Mouse (Mus musculus): ENCODE measurements around the gene Grin2c. TPM values are rescaled to one million over a fixed set of nuclear protein-coding genes. Genes with fewer than 3 reads are reported as not detected.

The Grin2c gene
- polyA plus RNA-seq, 1 experiment from 2014 or later = not detected

DNA sequence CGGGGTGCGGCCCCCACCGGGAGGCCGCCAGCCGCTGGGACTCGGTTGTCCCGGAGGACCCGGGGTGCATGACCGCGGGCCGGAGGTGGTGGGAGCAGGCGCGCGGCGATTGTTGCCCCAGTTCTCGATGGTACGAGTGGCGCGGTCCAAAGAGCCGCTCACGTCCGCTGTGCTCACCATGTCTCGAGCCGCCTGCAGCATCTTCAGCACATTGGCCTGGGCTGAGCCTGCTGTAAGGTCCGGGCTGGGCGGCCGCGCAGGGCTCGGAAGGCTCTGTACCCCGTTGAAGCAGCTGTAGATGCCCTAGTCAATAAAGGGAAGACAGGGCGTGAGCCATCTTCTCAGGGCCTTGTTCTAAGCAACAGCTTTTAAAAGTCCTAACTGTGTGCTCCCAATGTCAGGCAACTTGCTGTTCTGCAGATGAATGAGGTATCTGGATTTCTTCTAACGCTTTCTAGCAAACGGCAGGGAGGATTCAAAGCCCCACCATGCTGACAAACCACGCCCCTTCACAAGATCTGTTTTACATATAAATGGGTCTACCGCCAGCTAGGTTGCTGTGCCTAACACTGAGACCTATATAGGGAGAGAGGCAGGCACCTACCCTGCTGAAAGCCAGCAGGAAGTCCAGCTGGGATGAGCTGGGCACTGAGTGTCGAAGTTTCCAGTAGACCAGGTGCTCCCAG, 16.5 kb downstream of the Grin2c start:
- Histone ChIP-seq H3K4me3 (ENCODE audit: low read depth, low read length) (peak overlapping the region; percentile 42), H3K4me2 (ENCODE audit: low read depth, low read length) (peak overlapping the region; percentile 78), H3K9ac (ENCODE audit: low read depth, low read length) (peak overlapping the region; percentile 45), H3K4me1 (ENCODE audit: control insufficient read depth, insufficient read depth, low read length) (peaks cover 8% of the 10 kb centered on the region; the same call in 1 of the 2 replicates), H3K27me3 (replicated peaks; ENCODE audit: control insufficient read depth, insufficient read depth, low read length) (peaks cover 77% of the 10 kb centered on the region), H3K27ac (replicated peaks; ENCODE audit: low read depth, low read length) (no peak overlapping the region), H3K36me3 (ENCODE audit: control insufficient read depth, insufficient read depth, low read length) (no peaks in the 10 kb centered on the region), H3K9me3 (ENCODE audit: control insufficient read depth, low read length) (no peaks in the 10 kb centered on the region)
- WGBS = 3% methylated on average over 22 of the region's 36 CpGs
- ATAC-seq (ENCODE audit: low read depth) (no peak), DNase-seq (ENCODE audit: low spot score) (no peak)

DNA sequence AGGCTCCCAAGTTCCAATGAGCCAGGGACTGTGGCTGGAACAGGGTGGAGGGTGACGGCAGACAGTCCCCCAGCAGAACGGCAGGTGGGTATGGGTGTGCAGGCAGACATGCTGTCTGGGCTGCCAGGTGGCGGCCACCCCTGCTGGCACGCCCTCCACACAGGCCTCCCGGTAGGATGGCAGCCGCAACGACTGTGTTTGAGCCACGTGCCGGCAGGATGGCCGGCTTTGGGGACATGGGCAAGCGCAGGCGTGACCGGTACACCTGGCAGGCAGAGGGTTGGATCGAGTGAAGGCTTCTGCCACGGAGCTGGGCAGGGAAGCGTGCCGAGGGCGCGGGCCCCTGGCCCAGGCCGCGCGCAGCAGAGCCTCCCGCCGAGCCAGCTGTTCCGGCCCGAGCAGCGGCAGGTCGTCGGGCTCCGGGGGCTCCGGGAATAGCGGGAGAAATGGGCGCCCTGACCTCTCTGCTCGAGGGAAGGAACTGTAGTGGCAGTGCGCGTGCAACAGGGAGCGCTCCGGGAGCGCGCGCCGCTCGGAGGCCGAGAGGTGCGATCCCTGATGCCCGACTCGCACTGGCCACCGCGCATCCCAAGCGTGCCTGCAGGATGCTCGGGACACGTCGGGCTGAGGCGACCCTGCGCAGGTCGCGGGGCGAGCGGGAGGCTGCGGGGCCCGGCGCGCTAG, 17.2 kb downstream of the Grin2c start:
- H3K9ac ChIP-seq (ENCODE audit: low read depth, low read length) = peak overlapping the region; percentile 45

DNA sequence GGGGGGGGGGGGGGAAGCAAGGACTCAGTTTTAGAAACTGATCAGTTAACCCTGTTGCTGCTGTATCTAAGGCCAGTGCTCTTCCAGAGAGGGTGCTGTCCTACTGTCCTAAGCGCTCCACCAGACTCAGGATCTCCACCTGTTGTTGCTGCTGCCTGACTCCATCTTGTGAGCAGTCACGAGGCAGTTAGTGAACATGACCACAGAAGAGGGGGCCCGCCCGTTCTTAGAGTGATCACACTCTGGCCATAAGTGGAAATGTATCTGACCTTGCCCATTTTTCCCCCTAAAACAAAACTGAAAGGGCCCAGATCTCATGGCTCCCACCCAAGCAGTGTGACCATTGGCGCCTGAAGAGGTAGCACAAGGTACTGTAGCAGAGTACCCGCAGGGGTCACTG, 19.1 kb downstream of the Grin2c start:
- peaks cover 64% of the 10 kb centered on the region for H3K27me3 ChIP-seq (replicated peaks; ENCODE audit: control insufficient read depth, insufficient read depth, low read length)
- no peaks in the 10 kb centered on the region for H3K9me3 ChIP-seq (ENCODE audit: control insufficient read depth, low read length)
- H3K4me1 ChIP-seq (ENCODE audit: control insufficient read depth, insufficient read depth, low read length) = peaks cover 8% of the 10 kb centered on the region; the same call in 1 of the 2 replicates
- ATAC-seq (ENCODE audit: low read depth) = no peak
- no peak for DNase-seq (ENCODE audit: low spot score)
- H3K4me3 ChIP-seq (ENCODE audit: low read depth, low read length) = no peak overlapping the region
- 57% methylated on average over 6 of the region's 6 CpGs for WGBS
- H3K4me2 ChIP-seq (ENCODE audit: low read depth, low read length) = no peak overlapping the region
- no peak overlapping the region for H3K9ac ChIP-seq (ENCODE audit: low read depth, low read length)
- H3K27ac ChIP-seq (replicated peaks; ENCODE audit: low read depth, low read length) = no peak overlapping the region
- H3K36me3 ChIP-seq (ENCODE audit: control insufficient read depth, insufficient read depth, low read length) = 0 out of 2 replicates have a peak, but pooled peaks cover 7% of the 10 kb centered on the region

More for the DNA sequence above, 17.2 kb downstream of the Grin2c start:
- Histone ChIP-seq H3K9me3 (ENCODE audit: control insufficient read depth, low read length) (no peaks in the 10 kb centered on the region), H3K36me3 (ENCODE audit: control insufficient read depth, insufficient read depth, low read length) (no peaks in the 10 kb centered on the region), H3K27ac (replicated peaks; ENCODE audit: low read depth, low read length) (no peak overlapping the region), H3K4me2 (ENCODE audit: low read depth, low read length) (peak overlapping the region; percentile 78), H3K4me1 (ENCODE audit: control insufficient read depth, insufficient read depth, low read length) (peaks cover 8% of the 10 kb centered on the region; the same call in 1 of the 2 replicates), H3K4me3 (ENCODE audit: low read depth, low read length) (peak overlapping the region; percentile 42), H3K27me3 (replicated peaks; ENCODE audit: control insufficient read depth, insufficient read depth, low read length) (peaks cover 70% of the 10 kb centered on the region)
- no peak for DNase-seq (ENCODE audit: low spot score)
- peak; percentile 38; the same call in 1 of the 2 replicates for ATAC-seq (ENCODE audit: low read depth)
- WGBS = under 1% methylated on average over 32 of the region's 63 CpGs

DNA sequence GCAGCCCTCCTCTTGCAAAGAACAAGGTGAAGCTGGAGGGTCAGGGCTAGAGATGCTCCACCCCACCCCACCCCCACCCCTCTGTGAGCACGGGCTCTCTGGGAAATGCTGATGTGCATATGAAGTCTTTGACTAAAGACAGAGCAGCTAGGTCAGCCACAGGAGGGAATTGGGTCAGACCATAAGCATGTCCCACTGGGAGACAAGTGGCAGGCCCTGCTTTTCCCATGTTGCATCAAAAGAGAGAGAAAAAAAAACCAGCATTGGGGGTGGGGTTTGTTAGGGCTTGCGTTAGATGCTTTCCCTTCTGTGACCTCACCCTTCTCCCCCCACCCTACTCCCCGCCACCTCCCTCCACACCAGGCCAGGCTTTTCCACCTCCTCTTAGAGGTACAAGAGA, 19.8 kb downstream of the Grin2c start:
- Histone ChIP-seq H3K27me3 (replicated peaks; ENCODE audit: control insufficient read depth, insufficient read depth, low read length) (peaks cover 58% of the 10 kb centered on the region), H3K9me3 (ENCODE audit: control insufficient read depth, low read length) (no peaks in the 10 kb centered on the region), H3K9ac (ENCODE audit: low read depth, low read length) (no peak overlapping the region)

DNA sequence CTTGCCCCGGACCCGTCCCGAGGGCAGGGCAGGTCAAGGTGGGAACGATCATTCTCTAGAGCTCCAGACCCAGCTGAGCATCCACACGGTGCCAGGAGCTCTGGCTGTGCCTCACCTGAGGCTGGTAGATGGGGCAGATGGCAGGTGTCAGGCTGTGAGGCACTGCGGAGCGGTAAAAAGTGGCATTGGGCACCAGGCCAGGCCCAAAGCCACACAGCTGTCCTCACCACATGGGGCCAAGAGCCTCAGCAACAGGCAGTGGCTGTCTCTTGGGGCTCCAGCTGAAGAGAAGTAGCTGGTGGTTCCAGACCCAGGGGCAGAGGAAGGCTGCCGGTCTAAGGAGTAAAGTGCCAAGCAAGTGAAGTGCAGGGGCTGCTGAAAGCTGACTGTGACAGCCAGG, 20.7 kb downstream of the Grin2c start:
- no peak overlapping the region for H3K4me3 ChIP-seq (ENCODE audit: low read depth, low read length)
- H3K36me3 ChIP-seq (ENCODE audit: control insufficient read depth, insufficient read depth, low read length) = 0 out of 2 replicates have a peak, but pooled peaks cover 7% of the 10 kb centered on the region
- H3K4me2 ChIP-seq (ENCODE audit: low read depth, low read length) = no peak overlapping the region
- H3K9ac ChIP-seq (ENCODE audit: low read depth, low read length) = no peak overlapping the region
- H3K27ac ChIP-seq (replicated peaks; ENCODE audit: low read depth, low read length) = no peak overlapping the region
- H3K4me1 ChIP-seq (ENCODE audit: control insufficient read depth, insufficient read depth, low read length) = peaks cover 8% of the 10 kb centered on the region; the same call in 1 of the 2 replicates
- WGBS = 74% methylated on average over 8 of the region's 8 CpGs
- peaks cover 50% of the 10 kb centered on the region for H3K27me3 ChIP-seq (replicated peaks; ENCODE audit: control insufficient read depth, insufficient read depth, low read length)
- ATAC-seq (ENCODE audit: low read depth) = 0 out of 2 replicates have a peak, but pooled peaks have one; percentile 24
- no peaks in the 10 kb centered on the region for H3K9me3 ChIP-seq (ENCODE audit: control insufficient read depth, low read length)
- DNase-seq (ENCODE audit: low spot score) = no peak

More for the DNA sequence above, 19.8 kb downstream of the Grin2c start:
- ATAC-seq (ENCODE audit: low read depth) = no peak
- 20% methylated on average over 3 of the region's 3 CpGs for WGBS
- H3K4me2 ChIP-seq (ENCODE audit: low read depth, low read length) = no peak overlapping the region
- 0 out of 2 replicates have a peak, but pooled peaks cover 7% of the 10 kb centered on the region for H3K36me3 ChIP-seq (ENCODE audit: control insufficient read depth, insufficient read depth, low read length)
- no peak for DNase-seq (ENCODE audit: low spot score)
- H3K4me3 ChIP-seq (ENCODE audit: low read depth, low read length) = no peak overlapping the region
- peaks cover 8% of the 10 kb centered on the region; the same call in 1 of the 2 replicates for H3K4me1 ChIP-seq (ENCODE audit: control insufficient read depth, insufficient read depth, low read length)
- H3K27ac ChIP-seq (replicated peaks; ENCODE audit: low read depth, low read length) = no peak overlapping the region

DNA sequence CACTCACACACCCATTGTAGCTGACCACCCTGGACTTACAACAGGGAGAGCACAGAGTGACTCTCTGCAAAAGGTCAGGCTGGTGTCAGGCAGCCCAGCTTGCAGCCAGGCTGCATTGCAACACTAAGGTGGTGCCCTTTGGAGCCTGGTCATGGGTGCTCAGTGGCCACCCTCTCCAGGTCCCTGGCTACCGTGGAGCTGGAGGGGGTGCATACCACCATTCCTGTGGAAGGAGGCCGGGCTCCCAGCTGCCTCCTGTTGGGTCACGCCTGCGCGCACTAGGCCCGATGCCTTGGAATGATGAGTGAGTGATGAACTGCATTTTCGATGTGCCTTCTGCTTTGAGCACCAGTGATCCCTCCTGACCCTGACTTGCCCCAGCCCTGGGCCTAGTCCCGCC, 22.2 kb downstream of the Grin2c start:
- H3K36me3 ChIP-seq (ENCODE audit: control insufficient read depth, insufficient read depth, low read length) = 0 out of 2 replicates have a peak, but pooled peaks cover 7% of the 10 kb centered on the region
- ATAC-seq (ENCODE audit: low read depth) (no peak), DNase-seq (ENCODE audit: low spot score) (no peak)
- H3K9me3 ChIP-seq (ENCODE audit: control insufficient read depth, low read length) = no peaks in the 10 kb centered on the region
- H3K4me1 ChIP-seq (ENCODE audit: control insufficient read depth, insufficient read depth, low read length) = peaks cover 2% of the 10 kb centered on the region; the same call in 1 of the 2 replicates
- no peak overlapping the region for H3K4me2 ChIP-seq (ENCODE audit: low read depth, low read length)
- peaks cover 36% of the 10 kb centered on the region for H3K27me3 ChIP-seq (replicated peaks; ENCODE audit: control insufficient read depth, insufficient read depth, low read length)
- no peak overlapping the region for H3K9ac ChIP-seq (ENCODE audit: low read depth, low read length)
- no peak overlapping the region for H3K27ac ChIP-seq (replicated peaks; ENCODE audit: low read depth, low read length)
- 81% methylated on average over 8 of the region's 8 CpGs for WGBS
- no peak overlapping the region for H3K4me3 ChIP-seq (ENCODE audit: low read depth, low read length)

DNA sequence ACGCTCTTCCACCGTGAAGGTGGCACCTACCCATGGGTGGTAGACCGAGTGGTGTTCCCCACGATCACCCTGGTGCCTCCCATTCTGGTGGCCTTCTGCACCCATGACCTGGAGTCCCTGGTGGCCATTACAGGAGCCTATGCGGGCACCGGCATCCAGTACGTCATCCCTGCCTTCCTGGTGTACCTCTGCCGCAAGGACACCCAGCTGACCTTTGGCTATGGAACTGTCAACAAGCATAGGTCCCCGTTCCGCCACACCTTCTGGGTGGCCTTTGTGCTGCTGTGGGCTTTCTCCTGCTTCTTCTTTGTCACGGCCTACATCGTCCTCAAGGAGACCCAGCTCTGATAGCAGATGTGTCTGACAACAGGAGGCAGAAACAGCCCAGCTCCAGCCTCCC, 23.3 kb downstream of the Grin2c start:
- no peak for DNase-seq (ENCODE audit: low spot score)
- H3K9ac ChIP-seq (ENCODE audit: low read depth, low read length) = no peak overlapping the region
- peaks cover 25% of the 10 kb centered on the region for H3K27me3 ChIP-seq (replicated peaks; ENCODE audit: control insufficient read depth, insufficient read depth, low read length)
- WGBS = 93% methylated on average over 12 of the region's 12 CpGs
- ATAC-seq (ENCODE audit: low read depth) = no peak
- H3K4me3 ChIP-seq (ENCODE audit: low read depth, low read length) = no peak overlapping the region
- H3K27ac ChIP-seq (replicated peaks; ENCODE audit: low read depth, low read length) = no peak overlapping the region
- no peak overlapping the region for H3K4me2 ChIP-seq (ENCODE audit: low read depth, low read length)
- no peaks in the 10 kb centered on the region for H3K4me1 ChIP-seq (ENCODE audit: control insufficient read depth, insufficient read depth, low read length)
- H3K36me3 ChIP-seq (ENCODE audit: control insufficient read depth, insufficient read depth, low read length) = 0 out of 2 replicates have a peak, but pooled peaks cover 7% of the 10 kb centered on the region
- H3K9me3 ChIP-seq (ENCODE audit: control insufficient read depth, low read length) = no peaks in the 10 kb centered on the region

DNA sequence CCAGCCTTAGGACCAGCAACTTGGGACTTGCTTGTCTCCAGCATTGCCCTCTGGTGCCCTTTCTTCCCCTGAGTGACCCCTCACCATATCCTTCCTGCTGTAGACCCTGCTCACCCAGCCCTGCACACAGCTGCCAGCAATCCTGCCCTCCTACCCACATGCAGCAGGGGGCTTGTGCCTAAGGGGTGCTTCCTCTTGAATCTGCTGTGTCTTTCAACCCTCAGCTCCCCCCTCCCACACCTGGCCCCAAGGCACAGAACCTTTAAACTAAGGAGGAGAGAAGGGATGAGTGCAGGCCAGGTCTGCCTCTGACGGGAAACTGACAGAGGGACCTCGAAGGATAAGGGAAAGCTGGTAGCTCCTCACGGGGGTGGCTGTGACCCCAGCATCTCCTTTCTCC, 24.3 kb downstream of the Grin2c start:
- Histone ChIP-seq H3K36me3 (ENCODE audit: control insufficient read depth, insufficient read depth, low read length) (0 out of 2 replicates have a peak, but pooled peaks cover 7% of the 10 kb centered on the region), H3K27me3 (replicated peaks; ENCODE audit: control insufficient read depth, insufficient read depth, low read length) (peaks cover 15% of the 10 kb centered on the region), H3K4me2 (ENCODE audit: low read depth, low read length) (no peak overlapping the region), H3K9ac (ENCODE audit: low read depth, low read length) (no peak overlapping the region), H3K4me3 (ENCODE audit: low read depth, low read length) (no peak overlapping the region), H3K4me1 (ENCODE audit: control insufficient read depth, insufficient read depth, low read length) (no peaks in the 10 kb centered on the region), H3K9me3 (ENCODE audit: control insufficient read depth, low read length) (no peaks in the 10 kb centered on the region), H3K27ac (replicated peaks; ENCODE audit: low read depth, low read length) (no peak overlapping the region)
- ATAC-seq (ENCODE audit: low read depth) (no peak), DNase-seq (ENCODE audit: low spot score) (no peak)
- 55% methylated on average over 3 of the region's 3 CpGs for WGBS
